Mouse (Mus musculus) small intestine, adult 2 months (tissue): ENCODE data around the gene Slc15a2.

ENCODE experiments used
- CTCF ChIP-seq: fragments of 200-500 bp; IDR thresholded peaks from 2 replicates; pipeline ENCODE4 v1.5.1; 2012; ENCODE audit warnings: low read depth, mild to moderate bottlenecking, control low read depth, inconsistent platforms, low read length, moderate library complexity, mixed read lengths; ENCODE audit not compliant: insufficient replicate concordance, insufficient read length; ENCODE audit errors: extremely low read depth
- POLR2A ChIP-seq: fragments of 200-500 bp; IDR thresholded peaks from 2 replicates; pipeline ENCODE4 v1.6.1; 2012; ENCODE audit warnings: low read depth, mild to moderate bottlenecking, control low read depth, inconsistent platforms, low read length, moderate library complexity

- no peak for TF ChIP-seq POLR2A
- no peak for TF ChIP-seq CTCF
Measured at GRCm38 (mm10) chr16:36813680-36814079, 28.9 kb upstream of the Slc15a2 start.
